ENCODE assay signal across 9 mouse cellular contexts in genomic region chr19:11292990-11293389, GRCm38 (mm10). TPM values are rescaled to one million over a fixed set of nuclear protein-coding genes. Genes with fewer than 3 reads are reported as not detected.
DNase-seq lines count a peak whose midpoint lies in the region; ATAC-seq and TF ChIP-seq lines count a peak whose summit lies in the region.
"Had no signal": no experiment of that assay in that cellular context is flagged by ENCODE, and none has a peak within 500 bp of the region (broad histone marks: within the 10 kb centered on the region; RNA-seq: fewer than 3 reads in every experiment).

No protein-coding gene starts in this region.

- ATAC-seq in forebrain, embryonic 11.5 days (replicated peaks; ENCODE audit: low FRiP score), result no peak; the same call in 1 of the 2 replicates

- no peaks in the 10 kb centered on the region for H3K27me3 ChIP-seq in E14TG2a.4 (ENCODE audit: insufficient read depth, low read length)
- no peaks in the 10 kb centered on the region for H3K27me3 ChIP-seq in forebrain, embryonic 11.5 days (ENCODE audit: control insufficient read depth, insufficient read depth, low read length)
- no peaks in the 10 kb centered on the region for H3K27me3 ChIP-seq in midbrain, embryonic 10.5 days (ENCODE audit: low read depth, poor library complexity, severe bottlenecking)

- H3K4me3 ChIP-seq in E14TG2a.4 (replicated peaks; ENCODE audit: low read length), result peak overlapping the region; percentile 83
- peak overlapping the region; percentile 20 for H3K4me3 ChIP-seq in forebrain, embryonic 11.5 days (ENCODE audit: low read depth, low read length)
- peak overlapping the region; percentile 48 for H3K4me3 ChIP-seq in midbrain, embryonic 10.5 days

- H3K27ac ChIP-seq in forebrain, embryonic 11.5 days (ENCODE audit: low read depth, low read length), result no peak overlapping the region
- H3K27ac ChIP-seq in midbrain, embryonic 10.5 days (replicated peaks), result peak overlapping the region; percentile 72

- H3K4me2 ChIP-seq in forebrain, embryonic 11.5 days (ENCODE audit: low read depth, low read length, severe bottlenecking), result peak overlapping the region; percentile 44; the same call in 1 of the 2 replicates

- H3K9ac ChIP-seq in forebrain, embryonic 11.5 days (ENCODE audit: low read length), result peak overlapping the region; percentile 30

- peak; percentile 8 to 63 for DNase-seq in adrenal gland, adult (ENCODE audit: inconsistent age in 2 of 2, low spot score in 1 of 2)
- DNase-seq in adrenal gland, postnatal 4 days (ENCODE audit: low spot score in 2 of 2), result no peak
- peak; percentile 53 for DNase-seq in forebrain, embryonic 11.5 days (ENCODE audit: low spot score)
- peak; percentile 45 for DNase-seq in induced T-regulatory cell, adult 2 months (ENCODE audit: low read depth)
- DNase-seq in midbrain, embryonic 10.5 days (ENCODE audit: low spot score), result peak; percentile 43
- peak; percentile 8 for DNase-seq in thymus, postnatal 14 days
- no peak for DNase-seq in cerebellum, adult 9-11 months

- 11% methylated on average over 12 of the region's 12 CpGs for whole genome bisulfite sequencing in forebrain, embryonic 11.5 days
- WGBS in midbrain, embryonic 10.5 days, result 11% methylated on average over 12 of the region's 12 CpGs

- H3K4me1 ChIP-seq in E14TG2a.4 (replicated peaks; ENCODE audit: low read depth, low read length), result peaks cover 13% of the 10 kb centered on the region
- H3K4me1 ChIP-seq in forebrain, embryonic 11.5 days (replicated peaks; ENCODE audit: control insufficient read depth, insufficient read depth, low read length), result no peaks in the 10 kb centered on the region
- no peaks in the 10 kb centered on the region for H3K4me1 ChIP-seq in midbrain, embryonic 10.5 days

- no peaks in the 10 kb centered on the region for H3K36me3 ChIP-seq in E14TG2a.4 (ENCODE audit: insufficient read depth, low read length)
- no peaks in the 10 kb centered on the region for H3K36me3 ChIP-seq in forebrain, embryonic 11.5 days (ENCODE audit: control insufficient read depth, insufficient read depth, low read length)
- H3K36me3 ChIP-seq in midbrain, embryonic 10.5 days, result no peaks in the 10 kb centered on the region

- H3K9me3 ChIP-seq in E14TG2a.4 (ENCODE audit: low read length), result no peaks in the 10 kb centered on the region
- H3K9me3 ChIP-seq in forebrain, embryonic 11.5 days (ENCODE audit: control insufficient read depth, low read length), result no peaks in the 10 kb centered on the region
- no peaks in the 10 kb centered on the region for H3K9me3 ChIP-seq in midbrain, embryonic 10.5 days (replicated peaks)

- TF ChIP-seq CTCF in E14TG2a.4 (conservative IDR thresholded peaks at IDR 0.05; ENCODE audit: low read length), result no peak

RNA-seq across cellular contexts. Expression of gene Ms4a5, which starts 9.3 kb away (rescaled TPM):
- total RNA-seq in adrenal gland, postnatal 4 days (2021), result not detected
- polyA plus RNA-seq in forebrain, embryonic 11.5 days (2014; fragmentation: Nextera tagmentation; extraction: Ambion mirVana), result not detected in 2 replicates
- not detected in 2 replicates for polyA plus RNA-seq in midbrain, embryonic 10.5 days (2016; fragmentation: Nextera tagmentation; extraction: Ambion mirVana)
- total RNA-seq: gastrocnemius, postnatal 36 days had no signal

RNA-seq across cellular contexts. Expression of gene Ms4a14, which starts 21.3 kb away (rescaled TPM):
- total RNA-seq in adrenal gland, postnatal 4 days (2021), result under 1 TPM; 0.08 to 0.11 TPM
- polyA plus RNA-seq in forebrain, embryonic 11.5 days (2014; fragmentation: Nextera tagmentation; extraction: Ambion mirVana), result not detected in 2 replicates
- not detected in 2 replicates for polyA plus RNA-seq in midbrain, embryonic 10.5 days (2016; fragmentation: Nextera tagmentation; extraction: Ambion mirVana)

RNA-seq across cellular contexts. Expression of gene Ms4a1, which starts 26.9 kb away (rescaled TPM):
- 1 to 10 TPM in 1 of 2 experiments, under 1 TPM in 1; 0.50 to 1.2 TPM for total RNA-seq in adrenal gland, postnatal 4 days (2021)
- polyA plus RNA-seq in forebrain, embryonic 11.5 days (2014; fragmentation: Nextera tagmentation; extraction: Ambion mirVana), result not detected in 2 replicates
- polyA plus RNA-seq in midbrain, embryonic 10.5 days (2016; fragmentation: Nextera tagmentation; extraction: Ambion mirVana), result 0.04 TPM in 1 of 2 replicates, not detected in the other
- total RNA-seq: gastrocnemius, postnatal 36 days had no signal

RNA-seq across cellular contexts. Expression of gene Ms4a7, which starts 43.0 kb away (rescaled TPM):
- total RNA-seq in adrenal gland, postnatal 4 days (2021), result 1 to 10 TPM; 2.3 to 3.1 TPM
- polyA plus RNA-seq in forebrain, embryonic 11.5 days (2014; fragmentation: Nextera tagmentation; extraction: Ambion mirVana), result 0.56 and 1.0 TPM in 2 replicates
- polyA plus RNA-seq in midbrain, embryonic 10.5 days (2016; fragmentation: Nextera tagmentation; extraction: Ambion mirVana), result 0.37 and 0.89 TPM in 2 replicates

Comparison
In these comparisons a context has a peak if more than half of its experiments do, and no peak if none do; other contexts are left out.
1. DNase-seq: peak in adrenal gland, adult (2 of 2), forebrain, embryonic 11.5 days (single experiment), induced T-regulatory cell, adult 2 months (single experiment), midbrain, embryonic 10.5 days (single experiment) and thymus, postnatal 14 days (single experiment); none in adrenal gland, postnatal 4 days (0 of 2) and cerebellum, adult 9-11 months (single experiment).
2. H3K4me3 ChIP-seq: peak in every context shown above with its lines; median percentile 83 in E14TG2a.4; 48 in midbrain, embryonic 10.5 days; 20 in forebrain, embryonic 11.5 days.